ENCODE assay signal across 14 mouse cellular contexts in genomic region chr4:114533894-114534754, GRCm38 (mm10).
DNase-seq lines count a peak whose midpoint lies in the region; ATAC-seq lines count a peak whose summit lies in the region.
"Had no signal": no experiment of that assay in that cellular context is flagged by ENCODE, and none has a peak within 500 bp of the region (broad histone marks: within the 10 kb centered on the region; RNA-seq: fewer than 3 reads in every experiment).

No protein-coding gene starts in this region.

- H3K27ac ChIP-seq in forebrain, embryonic 11.5 days (ENCODE audit: low read depth, low read length) = no peak overlapping the region
- no peak overlapping the region for H3K27ac ChIP-seq in forebrain, embryonic 15.5 days (replicated peaks)
- H3K27ac ChIP-seq in intestine, embryonic 16.5 days (ENCODE audit: low read length) = no peak overlapping the region
- H3K27ac ChIP-seq in forebrain, embryonic 13.5 days = no peak overlapping the region
- H3K27ac ChIP-seq: neural tube, embryonic 15.5 days had no signal

- H3K4me1 ChIP-seq in forebrain, embryonic 11.5 days (replicated peaks; ENCODE audit: control insufficient read depth, insufficient read depth, low read length) = no peaks in the 10 kb centered on the region
- no peaks in the 10 kb centered on the region for H3K4me1 ChIP-seq in forebrain, embryonic 15.5 days
- no peaks in the 10 kb centered on the region for H3K4me1 ChIP-seq in intestine, embryonic 16.5 days (ENCODE audit: control insufficient read depth, insufficient read depth, low read length)
- H3K4me1 ChIP-seq in forebrain, embryonic 13.5 days = no peaks in the 10 kb centered on the region
- H3K4me1 ChIP-seq: megakaryocyte, embryonic 14.5 days; neural tube, embryonic 15.5 days had no signal

- intact Hi-C loops in heart, postnatal 36 days (cut with DNase I) = loop anchor here (5.0 kb wide), 1 partner anchor 62 kb away; no protein-coding TSS in a partner anchor

- H3K36me3 ChIP-seq in forebrain, embryonic 11.5 days (ENCODE audit: control insufficient read depth, insufficient read depth, low read length) = no peaks in the 10 kb centered on the region
- no peaks in the 10 kb centered on the region for H3K36me3 ChIP-seq in forebrain, embryonic 15.5 days
- H3K36me3 ChIP-seq in intestine, embryonic 16.5 days (ENCODE audit: control insufficient read depth, insufficient read depth, low read length) = no peaks in the 10 kb centered on the region
- H3K36me3 ChIP-seq in forebrain, embryonic 13.5 days (ENCODE audit: poor library complexity, severe bottlenecking) = no peaks in the 10 kb centered on the region
- H3K36me3 ChIP-seq: neural tube, embryonic 15.5 days had no signal

- WGBS in forebrain, embryonic 11.5 days = 89% methylated on average over 4 of the region's 4 CpGs
- 83% methylated on average over 4 of the region's 4 CpGs for WGBS in forebrain, embryonic 15.5 days
- 71% methylated on average over 4 of the region's 4 CpGs for WGBS in intestine, embryonic 16.5 days
- 84% methylated on average over 4 of the region's 4 CpGs for WGBS in forebrain, embryonic 13.5 days

- no peak for ATAC-seq in forebrain, embryonic 11.5 days (replicated peaks; ENCODE audit: low FRiP score)
- ATAC-seq in forebrain, embryonic 15.5 days (replicated peaks) = no peak
- ATAC-seq in intestine, embryonic 16.5 days = no peak
- ATAC-seq in forebrain, embryonic 13.5 days = no peak
- ATAC-seq: hindbrain, embryonic 16.5 days had no signal

- no peak overlapping the region for H3K9ac ChIP-seq in forebrain, embryonic 11.5 days (ENCODE audit: low read length)
- H3K9ac ChIP-seq in forebrain, embryonic 15.5 days (replicated peaks) = no peak overlapping the region
- no peak overlapping the region for H3K9ac ChIP-seq in intestine, embryonic 16.5 days (ENCODE audit: low read depth, low read length)
- no peak overlapping the region for H3K9ac ChIP-seq in forebrain, embryonic 13.5 days
- H3K9ac ChIP-seq: neural tube, embryonic 15.5 days had no signal

- H3K4me3 ChIP-seq in forebrain, embryonic 11.5 days (ENCODE audit: low read depth, low read length) = no peak overlapping the region
- H3K4me3 ChIP-seq in forebrain, embryonic 15.5 days = no peak overlapping the region
- H3K4me3 ChIP-seq in intestine, embryonic 16.5 days (ENCODE audit: low read length) = no peak overlapping the region
- no peak overlapping the region for H3K4me3 ChIP-seq in forebrain, embryonic 13.5 days
- H3K4me3 ChIP-seq: megakaryocyte, embryonic 14.5 days; neural tube, embryonic 15.5 days had no signal

- no peaks in the 10 kb centered on the region for H3K9me3 ChIP-seq in forebrain, embryonic 11.5 days (ENCODE audit: control insufficient read depth, low read length)
- H3K9me3 ChIP-seq in forebrain, embryonic 15.5 days = no peaks in the 10 kb centered on the region
- no peaks in the 10 kb centered on the region for H3K9me3 ChIP-seq in intestine, embryonic 16.5 days (ENCODE audit: control insufficient read depth, low read length)
- H3K9me3 ChIP-seq in forebrain, embryonic 13.5 days (replicated peaks) = no peaks in the 10 kb centered on the region
- H3K9me3 ChIP-seq: megakaryocyte, embryonic 14.5 days; neural tube, embryonic 15.5 days had no signal

- peak; percentile 38 for DNase-seq in forebrain, embryonic 11.5 days (ENCODE audit: low spot score)
- DNase-seq in NIH3T3 (ENCODE audit: low read depth) = peak; percentile 88
- peak; percentile 49 for DNase-seq in gastrocnemius, postnatal 10 days
- peak; percentile 66 to 68 for DNase-seq in heart, postnatal 36 days
- DNase-seq in frontal cortex, postnatal 14 days (ENCODE audit: low spot score in 2 of 2) = no peak
- DNase-seq: kidney, postnatal 4 days; spleen, adult 18-20 months; thymus, postnatal 4 days had no signal

- no peaks in the 10 kb centered on the region for H3K27me3 ChIP-seq in forebrain, embryonic 11.5 days (ENCODE audit: control insufficient read depth, insufficient read depth, low read length)
- no peaks in the 10 kb centered on the region for H3K27me3 ChIP-seq in forebrain, embryonic 15.5 days
- H3K27me3 ChIP-seq in intestine, embryonic 16.5 days (replicated peaks; ENCODE audit: control insufficient read depth, insufficient read depth, low read length) = no peaks in the 10 kb centered on the region
- H3K27me3 ChIP-seq in forebrain, embryonic 13.5 days = no peaks in the 10 kb centered on the region
- H3K27me3 ChIP-seq: megakaryocyte, embryonic 14.5 days; neural tube, embryonic 15.5 days had no signal

- H3K4me2 ChIP-seq in forebrain, embryonic 11.5 days (ENCODE audit: low read depth, low read length, severe bottlenecking) = no peak overlapping the region
- H3K4me2 ChIP-seq in forebrain, embryonic 15.5 days (replicated peaks) = no peak overlapping the region
- H3K4me2 ChIP-seq in intestine, embryonic 16.5 days (ENCODE audit: low read depth, low read length) = no peak overlapping the region
- H3K4me2 ChIP-seq in forebrain, embryonic 13.5 days = no peak overlapping the region
- H3K4me2 ChIP-seq: neural tube, embryonic 15.5 days had no signal

Comparison
In these comparisons a context has a peak if more than half of its experiments do, and no peak if none do; other contexts are left out.
1. DNase-seq: peak in forebrain, embryonic 11.5 days (single experiment), NIH3T3 (single experiment), gastrocnemius, postnatal 10 days (single experiment) and heart, postnatal 36 days (2 of 2); none in frontal cortex, postnatal 14 days (0 of 2).